Mouse (Mus musculus): ENCODE measurements around the gene Atg9a.

- TF ChIP-seq CTCF (IDR thresholded peaks at IDR 0.05; ENCODE audit: low read depth) (no peak), EP300 (optimal IDR thresholded peaks at IDR 0.05) (no peak)
These were observed 51.3 kb downstream of the Atg9a start for GRCm38 (mm10) chr1:75140601-75141190.

Measured in stomach, postnatal 0 days (tissue).